Mouse (Mus musculus) right cerebral cortex, postnatal 4 days (tissue): ENCODE results near the gene Bcl2l11.
A peak's percentile ranks its signal among the peaks of the same experiment; 100 is the strongest.

ENCODE experiments used
- DNase-seq: peaks from one replicate; pipeline ENCODE4 v3.0.0-alpha.2; 2022

Bcl2l11 gene

DNA sequence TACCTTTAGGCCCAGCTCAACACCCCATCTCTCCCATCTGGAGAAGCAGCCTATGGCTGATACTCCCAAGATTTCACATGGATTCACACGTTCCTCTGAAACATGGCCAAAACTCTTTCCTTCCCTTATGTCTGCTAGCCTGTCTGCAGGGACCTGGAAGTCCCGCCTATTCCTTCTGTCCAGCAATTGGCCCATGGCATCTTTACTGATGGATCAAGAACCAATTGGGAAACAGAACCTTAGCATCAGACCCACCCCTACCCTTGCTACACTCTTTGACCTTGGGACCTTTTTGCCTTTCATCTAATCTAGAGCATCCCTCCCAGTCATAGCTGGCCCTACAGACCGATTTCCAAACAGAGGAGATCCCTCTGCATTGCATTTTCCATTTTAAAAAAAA lies 11.2 kb upstream of the Bcl2l11 start:
- DNase-seq, result no peak

DNA sequence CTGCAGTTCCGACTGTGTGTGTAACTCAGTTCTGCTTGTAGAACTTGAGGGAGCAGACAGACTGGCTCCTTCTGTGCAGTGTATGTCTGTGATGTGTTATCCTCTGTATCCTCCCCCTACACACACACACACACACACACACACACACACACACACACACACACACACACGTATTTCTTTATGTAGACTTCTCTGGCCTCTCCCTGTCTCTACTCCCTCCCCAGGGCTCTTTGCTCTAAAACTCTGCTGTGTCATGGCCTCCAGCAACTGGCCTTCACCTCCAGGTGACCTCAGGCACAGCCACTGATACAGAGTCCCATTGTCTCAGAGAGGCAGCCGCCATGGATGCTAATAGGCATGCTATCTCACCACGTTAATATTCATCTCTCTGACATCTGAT lies 10.3 kb upstream of the Bcl2l11 start:
- no peak for DNase-seq

DNA sequence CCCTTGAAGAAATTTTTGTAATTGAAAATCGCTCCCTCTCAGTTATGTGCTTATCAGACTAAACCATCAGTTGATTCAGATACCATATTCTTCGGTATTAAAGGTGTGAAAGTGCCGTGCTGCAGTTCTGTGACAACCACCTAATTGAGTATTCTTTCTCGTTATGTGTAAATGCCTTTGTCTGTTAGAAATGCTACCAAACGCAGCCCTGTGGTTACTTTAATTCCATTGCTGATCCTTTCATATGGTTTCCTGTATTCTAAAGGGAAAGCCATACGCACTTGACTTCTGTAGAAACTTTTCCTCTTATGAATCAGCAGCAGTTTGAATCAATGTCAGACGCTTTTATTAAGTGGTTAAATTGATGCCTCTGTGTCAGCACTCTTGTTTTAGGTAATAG lies 8.2 kb upstream of the Bcl2l11 start:
- no peak for DNase-seq

DNA sequence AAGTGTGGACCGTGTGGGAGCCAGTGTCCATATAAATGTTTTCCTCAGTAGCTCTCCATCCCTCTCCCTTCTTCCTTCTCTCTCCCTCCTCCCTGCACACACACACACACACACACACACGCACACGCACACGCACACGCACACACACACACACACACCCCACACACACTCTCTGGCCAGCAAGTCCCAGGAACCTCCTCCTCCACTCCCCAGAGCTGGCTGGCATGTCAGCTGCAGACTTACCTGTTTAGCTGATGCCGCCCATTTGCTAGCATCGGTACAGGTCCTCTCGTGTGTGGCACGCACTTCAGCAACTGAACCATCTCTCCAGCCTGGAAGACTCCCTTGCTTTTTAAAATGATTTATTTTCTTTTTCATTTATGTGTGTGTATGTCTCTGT lies 6.9 kb upstream of the Bcl2l11 start:
- DNase-seq, result no peak

DNA sequence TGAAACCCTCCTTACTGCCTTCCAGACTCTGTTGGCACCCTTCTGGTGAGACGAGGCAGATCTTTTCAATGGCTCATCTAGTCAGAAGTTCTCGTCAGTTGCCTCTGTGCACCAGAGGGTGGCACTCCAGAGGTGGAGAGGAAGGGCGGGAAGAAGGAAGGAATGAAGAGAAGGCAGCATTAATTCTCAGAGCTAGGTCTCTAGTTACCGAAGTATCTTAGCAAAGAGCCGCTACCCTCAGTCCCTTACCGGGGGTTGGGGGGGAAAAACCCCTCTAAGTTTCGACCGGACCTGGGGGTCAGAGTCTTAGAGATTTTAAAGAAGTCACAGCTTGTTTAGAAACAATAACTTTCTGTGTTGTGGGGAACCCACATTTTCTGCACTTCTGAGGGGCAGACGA lies 3.3 kb upstream of the Bcl2l11 start:
- DNase-seq, result peak; percentile 58

DNA sequence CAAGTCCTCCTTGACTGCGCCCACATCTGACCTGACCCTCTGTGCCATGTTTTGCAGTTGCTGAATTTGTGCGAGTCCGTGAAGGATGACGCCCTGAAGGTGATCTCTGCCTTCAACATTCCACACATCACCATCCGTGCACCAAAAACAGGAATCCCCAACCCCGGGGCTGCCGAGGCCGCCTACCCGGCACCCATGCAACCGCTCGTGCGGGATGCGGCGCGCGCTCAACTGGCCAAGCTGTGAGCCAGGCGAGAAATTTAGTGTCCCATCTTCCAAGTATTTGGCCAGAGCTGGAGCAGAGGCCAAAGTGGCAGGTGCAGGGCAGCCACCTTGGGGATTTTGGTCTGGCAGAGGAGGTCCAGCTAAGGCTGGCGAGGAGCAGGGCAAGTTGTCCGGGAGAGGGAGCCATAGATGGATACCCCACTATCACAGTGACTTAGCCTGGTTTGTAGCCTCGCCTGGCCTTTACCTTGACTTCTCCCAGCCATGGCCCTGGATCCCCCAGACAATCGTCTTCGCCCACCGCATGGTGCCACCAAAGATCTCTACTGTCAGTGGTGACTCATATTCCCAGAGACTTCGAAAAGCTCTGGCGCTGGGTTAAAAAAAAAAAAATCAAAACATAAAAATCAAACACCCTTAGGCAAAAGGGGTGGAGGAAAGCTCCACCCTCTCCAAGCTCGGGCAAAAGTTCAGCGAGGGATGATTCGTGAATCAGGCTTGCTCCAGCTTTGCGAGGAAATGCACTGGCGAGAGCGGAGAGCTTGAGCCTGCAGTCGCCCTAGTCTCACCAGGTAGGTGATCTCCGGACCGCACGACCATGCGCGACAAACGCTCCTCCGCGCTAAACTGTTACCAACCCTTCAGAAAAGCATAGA lies 2.7 kb upstream of the Bcl2l11 start:
- no peak for DNase-seq

DNA sequence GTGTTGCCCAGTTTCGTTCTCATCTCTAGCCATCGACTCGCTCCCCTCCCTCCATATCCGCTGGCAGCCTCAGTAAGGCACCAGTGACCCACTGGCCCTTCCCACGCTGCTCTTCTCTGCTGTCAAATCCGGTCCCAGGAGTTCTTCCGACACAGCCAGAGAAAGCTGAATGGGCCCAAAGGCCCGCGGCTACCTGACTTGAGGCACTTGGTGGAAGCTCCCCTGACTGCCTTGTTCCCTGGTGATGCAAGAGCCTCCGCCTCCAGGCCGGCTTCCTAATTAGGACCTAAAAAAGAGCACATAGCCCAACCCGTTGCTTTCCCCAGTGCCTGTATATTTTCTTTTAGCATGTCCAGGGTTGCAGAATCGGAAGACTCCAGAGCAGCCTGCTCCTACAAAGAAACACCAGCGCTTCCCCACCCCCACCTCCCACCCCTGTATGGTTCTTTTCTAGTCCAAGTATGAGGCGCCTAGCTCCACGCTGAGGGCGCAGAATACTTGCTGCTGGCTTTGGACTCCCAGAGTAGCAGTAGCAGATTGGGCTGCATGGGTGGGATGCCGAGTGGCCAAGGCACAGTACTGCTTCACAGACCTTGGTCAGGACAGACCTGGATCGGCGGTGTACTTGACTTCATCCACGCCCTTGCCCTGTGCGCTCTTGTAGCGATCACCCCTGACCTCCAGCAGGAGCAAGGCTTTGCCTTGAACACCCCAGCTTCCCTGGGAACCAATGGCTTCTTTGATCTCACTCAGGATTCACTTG lies 1.7 kb upstream of the Bcl2l11 start:
- DNase-seq, result no peak

DNA sequence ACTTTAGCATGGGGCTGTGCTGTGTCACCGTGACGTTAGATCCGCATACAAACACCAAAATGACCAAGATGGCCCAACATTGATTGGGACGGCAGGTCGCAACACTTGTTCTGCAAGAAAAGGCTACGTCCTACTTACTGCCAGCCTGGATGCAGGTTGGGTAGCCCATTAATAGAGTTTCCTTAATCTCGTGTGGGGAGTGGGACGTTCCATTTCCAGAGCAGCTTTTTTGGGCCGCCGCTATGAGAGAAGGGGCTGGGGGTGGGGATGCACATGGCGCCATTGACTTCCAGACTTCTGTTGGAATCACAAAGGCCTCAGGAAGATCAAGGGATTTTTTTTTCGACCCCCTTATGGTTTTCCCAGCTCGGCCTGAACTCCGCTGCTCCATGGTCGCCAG lies 1.1 kb upstream of the Bcl2l11 start:
- no peak for DNase-seq

DNA sequence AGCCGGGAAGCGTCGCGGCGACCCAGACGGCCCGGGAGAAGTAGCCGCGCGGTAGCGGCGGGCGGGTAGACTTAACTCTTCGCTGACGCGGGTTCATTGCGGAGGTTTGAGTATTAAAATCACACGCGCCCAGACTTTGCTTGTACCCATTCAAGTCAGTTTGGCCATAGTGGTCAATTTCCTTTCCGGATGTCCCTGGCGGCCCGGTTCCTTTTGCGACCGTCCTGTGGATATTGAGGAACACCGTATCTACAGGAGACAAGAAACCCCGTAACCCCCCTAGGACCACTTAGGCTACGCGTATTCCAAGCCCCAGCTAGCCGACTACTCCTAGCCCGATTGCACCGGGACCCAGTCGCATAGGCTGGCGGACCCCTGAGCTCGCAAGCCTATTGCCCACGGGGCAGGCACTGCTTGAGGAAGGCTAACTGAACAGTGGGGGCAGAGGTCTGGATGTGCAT lies 783 bp downstream of the Bcl2l11 start:
- peak; percentile 21 for DNase-seq

DNA sequence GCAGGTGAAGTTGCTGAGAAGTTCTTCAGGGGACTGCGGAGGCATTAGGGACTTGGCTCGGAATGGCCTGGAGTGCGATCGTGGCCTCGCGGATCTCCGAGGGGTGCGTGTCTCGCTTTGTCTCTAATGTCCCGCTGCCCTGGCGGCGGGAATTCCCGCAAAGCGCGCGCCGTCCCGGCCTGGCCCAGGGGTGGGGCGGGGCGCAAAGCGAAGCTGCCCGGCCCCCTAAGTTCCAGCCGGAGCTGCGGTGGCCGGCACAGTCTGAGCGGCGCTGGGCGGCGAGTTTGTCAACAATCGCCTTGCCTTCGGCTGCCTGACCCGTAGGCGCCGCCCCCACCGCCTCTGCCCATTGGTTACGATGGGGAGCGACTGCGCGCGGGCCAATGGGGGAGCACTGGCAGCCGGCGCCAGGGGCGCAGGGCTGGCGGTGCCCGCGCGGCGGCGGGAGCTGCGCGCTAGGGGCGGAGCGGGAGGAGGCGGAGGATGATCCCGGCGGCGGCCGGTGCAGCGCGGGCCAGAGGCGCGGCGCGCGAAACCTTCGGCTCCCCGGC lies 1.4 kb downstream of the Bcl2l11 start:
- DNase-seq, result peak; percentile 88

DNA sequence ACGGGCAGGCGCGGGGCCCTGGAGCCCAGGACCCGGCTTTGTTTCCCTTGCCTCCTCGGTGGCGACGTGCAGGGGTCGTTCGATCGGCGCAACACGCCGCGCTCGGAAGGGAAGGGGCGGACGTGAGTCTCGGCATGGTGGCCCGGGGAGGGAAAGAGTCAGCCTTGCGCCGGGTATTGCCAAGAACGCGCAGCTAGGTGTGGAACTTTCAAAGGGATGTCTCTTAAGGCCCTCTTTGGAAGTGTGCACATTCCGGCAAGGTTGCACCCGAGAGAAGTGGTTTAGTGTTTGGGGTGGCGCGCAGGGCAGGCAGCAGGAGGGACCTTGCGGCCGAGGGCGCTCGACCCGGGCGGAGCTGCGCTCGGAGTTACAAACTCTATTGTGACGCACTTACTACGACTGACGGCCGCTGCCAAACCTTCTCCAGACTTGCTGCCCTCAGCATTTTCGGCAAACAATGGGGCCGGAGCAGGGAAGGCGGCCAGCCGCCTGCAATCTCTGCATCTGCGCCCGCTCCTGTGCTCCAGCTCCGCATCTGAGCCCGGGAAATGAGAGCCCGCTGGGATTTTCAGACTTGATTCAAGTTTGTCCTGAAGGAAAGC lies 2.0 kb downstream of the Bcl2l11 start:
- DNase-seq, result peak; percentile 44

DNA sequence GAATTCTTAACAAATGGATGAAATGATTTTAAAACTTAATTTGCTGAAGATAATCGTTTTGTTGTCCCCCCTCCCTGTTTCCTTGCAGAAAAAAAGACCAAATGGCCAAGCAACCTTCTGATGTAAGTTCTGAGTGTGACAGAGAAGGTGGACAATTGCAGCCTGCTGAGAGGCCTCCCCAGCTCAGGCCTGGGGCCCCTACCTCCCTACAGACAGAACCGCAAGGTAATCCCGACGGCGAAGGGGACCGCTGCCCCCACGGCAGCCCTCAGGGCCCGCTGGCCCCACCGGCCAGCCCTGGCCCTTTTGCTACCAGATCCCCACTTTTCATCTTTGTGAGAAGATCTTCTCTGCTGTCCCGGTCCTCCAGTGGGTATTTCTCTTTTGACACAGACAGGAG lies 2.7 kb downstream of the Bcl2l11 start:
- no peak for DNase-seq

DNA sequence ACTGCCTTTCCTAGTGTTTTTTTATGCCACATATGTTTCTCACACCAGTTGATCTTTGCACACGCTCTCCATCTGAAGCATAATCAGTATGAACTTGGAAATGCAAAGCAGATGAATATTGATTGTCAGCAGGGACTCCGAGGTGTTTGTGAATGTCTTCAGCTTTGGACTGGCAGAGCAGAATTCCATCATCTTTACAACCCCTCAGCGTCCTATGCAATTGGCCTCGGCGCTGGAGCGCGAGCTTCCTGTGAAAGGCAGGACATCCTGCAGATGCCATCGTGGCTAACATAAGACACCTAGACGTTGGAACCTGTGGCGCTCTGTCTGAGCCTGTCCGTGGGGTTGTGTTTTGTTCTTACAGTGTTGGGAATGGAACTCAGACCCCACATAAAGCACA lies 5.7 kb downstream of the Bcl2l11 start:
- DNase-seq, result no peak

DNA sequence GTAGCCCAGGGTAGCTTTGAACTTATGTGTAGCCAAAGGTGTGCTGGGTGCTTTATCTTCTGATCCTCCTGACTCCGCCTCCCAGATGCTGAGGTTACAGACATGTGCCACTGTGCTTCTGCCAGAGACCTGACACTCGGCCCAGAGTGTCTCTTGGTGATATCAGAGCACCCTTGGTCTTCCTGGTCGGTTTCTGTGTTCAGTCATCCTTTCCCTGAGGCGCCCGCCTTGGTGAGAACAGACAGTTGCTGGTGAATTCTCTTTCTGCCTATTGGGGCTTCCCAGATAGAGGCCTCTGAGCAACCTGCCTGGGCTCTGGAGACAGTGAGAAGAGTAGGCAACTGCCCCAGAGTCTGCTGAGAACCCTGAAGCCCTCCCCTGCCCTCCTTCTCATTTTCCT lies 6.8 kb downstream of the Bcl2l11 start:
- no peak for DNase-seq

DNA sequence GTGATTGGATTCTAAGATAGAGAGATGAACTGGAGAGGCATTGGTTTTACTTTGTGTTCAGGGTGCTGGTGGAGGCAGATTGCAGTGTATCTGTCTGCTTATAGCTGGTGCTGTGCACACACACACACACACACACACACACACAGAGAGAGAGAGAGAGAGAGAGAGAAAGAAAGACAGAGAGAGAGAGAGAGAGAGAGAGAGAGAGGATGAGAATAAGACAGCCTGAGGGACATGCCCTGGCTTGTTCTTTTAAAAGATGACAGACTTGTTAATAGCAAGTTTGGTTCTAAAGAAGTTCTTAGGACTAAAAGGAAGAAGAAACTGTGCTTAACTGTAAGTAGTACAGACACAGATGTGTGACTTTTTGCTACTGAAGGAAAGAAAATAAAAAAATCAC lies 8.0 kb downstream of the Bcl2l11 start:
- no peak for DNase-seq

DNA sequence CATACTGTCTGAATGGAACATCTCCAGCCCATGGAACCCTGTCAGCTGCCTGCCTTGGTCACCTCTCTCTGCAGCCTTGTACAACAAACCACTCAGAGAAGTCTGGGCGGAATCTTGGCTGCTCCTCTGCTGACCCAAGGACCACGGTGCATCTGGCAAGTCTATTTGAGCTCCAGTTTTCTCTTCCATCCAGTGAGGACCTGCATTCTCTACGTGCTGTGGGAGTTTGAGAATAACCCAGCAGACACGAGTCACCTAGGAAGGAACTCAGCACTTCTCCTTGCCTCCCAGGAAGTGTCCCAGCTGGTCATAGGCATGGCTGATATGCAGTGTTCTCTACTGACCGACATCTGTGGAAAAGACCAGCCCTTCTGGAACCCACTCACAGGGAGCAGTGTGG lies 8.6 kb downstream of the Bcl2l11 start:
- DNase-seq, result no peak

DNA sequence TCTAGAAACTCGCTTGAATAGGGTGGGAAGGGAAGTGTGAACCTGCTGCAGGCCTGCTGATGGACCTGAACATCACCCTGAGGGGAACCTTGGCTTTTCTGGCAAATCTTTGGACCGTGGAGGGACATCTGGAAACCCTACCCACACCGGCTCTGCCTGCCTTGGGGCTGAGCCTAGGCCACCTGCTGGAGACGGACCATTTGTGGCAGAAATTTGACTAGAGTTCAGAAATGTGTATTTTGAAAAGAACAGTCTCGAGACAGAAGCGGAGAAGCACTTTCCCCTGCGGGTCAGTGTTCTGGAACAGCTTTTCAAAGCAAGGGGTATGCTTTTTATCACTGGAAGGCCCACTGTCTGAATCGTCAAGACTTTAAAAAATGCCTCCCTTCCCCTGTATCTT lies 9.1 kb downstream of the Bcl2l11 start:
- no peak for DNase-seq

DNA sequence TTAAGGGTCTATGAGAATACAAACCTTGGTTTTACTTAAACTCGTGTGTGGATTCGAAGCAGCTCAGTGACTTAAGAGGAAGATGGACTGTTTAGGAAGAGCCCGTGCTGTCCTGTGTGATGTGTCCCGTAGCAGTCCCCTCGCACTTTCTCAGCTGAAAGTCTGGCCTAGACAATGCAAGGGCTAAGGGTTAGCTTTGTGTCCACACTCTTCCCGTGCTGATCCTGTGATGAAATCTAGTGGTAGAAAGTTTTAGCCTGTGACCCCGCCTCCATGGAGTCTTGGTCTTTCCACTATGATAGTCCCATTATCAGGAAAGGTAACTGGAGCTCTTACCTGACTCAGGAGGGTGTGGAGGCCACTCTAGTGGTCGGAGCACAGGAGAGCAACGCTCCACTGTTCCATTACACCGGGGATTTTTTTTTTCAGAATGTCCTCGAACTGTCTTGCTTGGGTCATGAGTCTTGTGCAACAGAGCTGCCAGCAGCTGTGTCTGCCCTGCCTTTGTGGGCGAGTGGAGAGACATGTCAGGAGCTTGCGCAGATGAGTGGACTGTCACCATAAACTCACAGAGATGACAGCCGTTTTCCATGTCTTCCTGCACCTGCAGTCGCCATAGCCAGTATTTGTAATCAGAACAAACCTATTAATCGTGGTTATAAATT lies 11.1 kb downstream of the Bcl2l11 start:
- DNase-seq, result no peak

DNA sequence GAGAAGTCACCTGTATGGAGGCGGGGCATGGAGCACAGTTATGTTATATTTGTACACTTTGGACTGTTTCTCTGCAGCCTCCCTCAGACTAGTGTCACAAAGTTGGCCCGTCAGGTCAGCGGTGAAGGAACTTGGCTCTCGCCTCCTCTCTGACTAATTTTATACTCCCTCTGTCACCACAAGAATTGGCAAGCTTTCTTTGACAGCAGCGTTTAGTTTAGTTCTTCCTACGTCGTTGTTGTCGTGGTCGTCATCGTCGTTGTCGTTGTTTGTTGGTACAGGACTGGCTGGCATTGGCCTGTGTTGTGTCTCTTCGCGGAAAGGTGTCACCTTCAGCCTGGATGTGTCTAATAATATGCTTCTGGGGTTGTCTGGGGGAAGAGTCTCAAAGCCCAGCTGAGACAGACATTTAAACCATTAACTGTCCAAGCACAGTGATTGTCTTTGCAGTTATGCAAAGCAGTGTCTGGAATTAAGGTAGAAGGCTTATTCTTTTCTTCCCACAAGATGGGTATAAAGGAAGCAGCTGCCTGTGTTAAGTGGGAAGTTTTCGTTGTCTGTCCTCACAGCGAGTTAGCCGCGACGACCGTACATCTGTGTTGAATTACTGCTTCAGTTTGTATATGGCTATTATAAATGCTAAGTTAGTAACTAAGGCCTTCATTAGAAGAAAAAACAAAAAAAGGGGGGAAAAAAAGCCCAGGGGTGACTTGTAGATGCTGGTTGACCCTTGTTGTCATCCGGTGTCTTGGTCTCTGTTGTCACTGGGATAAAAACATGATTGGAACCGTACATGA lies 11.8 kb downstream of the Bcl2l11 start:
- DNase-seq, result no peak

DNA sequence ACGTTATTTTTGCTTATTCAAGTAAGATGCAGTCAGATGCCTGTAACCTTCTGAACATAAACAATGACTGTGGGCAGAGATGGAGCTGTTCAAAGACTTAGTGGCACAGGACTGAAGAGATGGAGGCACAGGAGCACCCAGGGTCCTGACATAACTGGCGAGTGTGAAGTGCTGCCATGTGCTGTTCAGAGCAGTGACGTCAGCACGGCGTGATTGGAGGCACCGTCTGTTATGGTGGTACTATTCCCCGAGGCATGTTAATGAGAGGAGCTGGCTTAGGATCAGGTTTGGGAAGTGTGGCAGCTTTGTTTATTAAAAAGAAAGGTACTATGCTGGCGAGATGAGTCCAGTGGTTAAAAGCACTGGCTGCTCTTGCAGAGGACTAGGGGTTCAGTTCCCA lies 13.1 kb downstream of the Bcl2l11 start:
- DNase-seq, result no peak

DNA sequence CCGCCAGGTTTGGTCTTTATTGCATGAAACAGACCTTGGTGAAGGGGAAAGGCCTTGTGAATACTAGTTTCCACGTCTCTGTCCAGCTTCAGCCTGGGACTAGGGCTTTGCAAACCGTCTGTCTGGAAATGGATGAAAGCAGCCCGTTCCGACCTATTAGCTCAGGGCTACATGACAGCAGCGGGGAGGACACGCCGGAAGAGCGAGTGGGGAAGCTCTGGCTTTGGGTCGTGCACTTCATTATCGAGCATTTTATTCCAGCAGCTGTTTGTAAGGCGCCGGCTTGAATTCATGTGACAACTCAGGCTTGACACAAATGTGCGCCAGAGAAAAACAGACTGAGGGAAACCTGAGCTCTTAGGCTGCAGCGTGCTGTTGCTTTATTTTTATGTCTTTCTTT lies 13.9 kb downstream of the Bcl2l11 start:
- DNase-seq, result no peak

DNA sequence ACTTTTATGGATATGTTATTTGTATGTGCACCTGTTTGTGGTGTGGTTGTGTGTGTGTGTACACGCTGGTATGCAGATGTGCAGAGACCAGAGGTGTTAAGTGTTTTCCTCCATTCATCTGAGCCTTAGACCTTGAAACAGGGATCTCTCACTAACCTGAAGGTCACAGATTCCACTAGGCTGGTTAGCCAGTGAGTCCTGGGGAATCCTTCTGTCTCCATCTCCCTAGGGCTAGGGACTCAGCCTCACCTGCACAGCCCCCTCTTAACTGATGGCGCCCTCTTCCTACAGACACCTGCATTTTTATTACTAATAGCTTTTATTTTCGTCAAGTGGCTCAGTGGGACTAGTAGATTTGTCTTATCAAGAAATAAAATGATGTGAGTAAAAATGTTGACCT lies 14.3 kb downstream of the Bcl2l11 start:
- no peak for DNase-seq
